ENCODE assay signal across 25 mouse cellular contexts in the genomic region with DNA sequence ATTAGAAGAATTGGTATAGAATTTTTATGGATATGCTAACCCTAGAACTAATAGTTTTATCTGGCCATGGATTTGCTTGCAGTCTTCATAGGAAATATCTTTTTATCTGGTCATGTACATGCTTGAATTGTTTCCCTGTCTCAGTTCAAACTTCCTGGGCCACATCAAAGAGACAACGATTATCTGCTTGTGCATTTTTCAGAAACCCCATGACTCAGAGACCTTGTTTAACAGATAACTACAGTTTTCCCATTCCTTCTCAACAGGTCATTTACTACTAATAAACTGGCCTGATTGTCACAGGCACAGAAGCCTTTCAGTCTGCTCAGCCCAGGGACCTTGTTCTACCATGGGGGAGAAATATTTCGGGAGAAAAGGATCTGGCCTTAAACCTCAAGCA. TPM values are rescaled to one million over a fixed set of nuclear protein-coding genes. Genes with fewer than 3 reads are reported as not detected.
"Had no signal": no experiment of that assay in that cellular context is flagged by ENCODE, and none has a peak within 500 bp of the region (broad histone marks: within the 10 kb centered on the region; RNA-seq: fewer than 3 reads in every experiment).

No protein-coding gene starts in this region.

- H3K27ac ChIP-seq: neural tube, embryonic 12.5 days; neural tube, embryonic 13.5 days; neural tube, embryonic 15.5 days; stomach, embryonic 15.5 days; stomach, postnatal 0 days had no signal

- H3K4me3 ChIP-seq: neural tube, embryonic 12.5 days; neural tube, embryonic 13.5 days; neural tube, embryonic 15.5 days; stomach, embryonic 15.5 days had no signal

- DNase-seq: retina, postnatal 1 day; right cerebral cortex, postnatal 14 days; right cerebral cortex, postnatal 25 days; right cerebral cortex, postnatal 4 days; spleen, adult 18-20 months; thymus, adult 18-20 months; thymus, adult 2 months; thymus, postnatal 14 days; thymus, postnatal 25 days; thymus, postnatal 36 days; thymus, postnatal 4 days had no signal

- H3K27me3 ChIP-seq: neural tube, embryonic 12.5 days; neural tube, embryonic 13.5 days; neural tube, embryonic 15.5 days; stomach, embryonic 15.5 days had no signal

RNA-seq across cellular contexts. Expression of a gene that starts 14.8 kb away (rescaled TPM):
- total RNA-seq: neutrophil, adult 5-6 weeks had no signal
- polyA plus RNA-seq: neural tube, embryonic 12.5 days; neural tube, embryonic 13.5 days; neural tube, embryonic 14.5 days; neural tube, embryonic 15.5 days; small intestine, adult 2 months; spleen, adult 2 months; stomach, embryonic 14.5 days; stomach, embryonic 15.5 days; stomach, embryonic 16.5 days; stomach, postnatal 0 days; thymus, adult 2 months; thymus, postnatal 0 days; urinary bladder, adult 2 months had no signal

RNA-seq across cellular contexts. Expression of a gene that starts 16.4 kb away (rescaled TPM):
- total RNA-seq: neutrophil, adult 5-6 weeks had no signal
- polyA plus RNA-seq: neural tube, embryonic 12.5 days; neural tube, embryonic 13.5 days; neural tube, embryonic 14.5 days; neural tube, embryonic 15.5 days; small intestine, adult 2 months; spleen, adult 2 months; stomach, embryonic 14.5 days; stomach, embryonic 15.5 days; stomach, embryonic 16.5 days; stomach, postnatal 0 days; testis, adult 2 months; thymus, adult 2 months; thymus, postnatal 0 days; urinary bladder, adult 2 months had no signal

RNA-seq across cellular contexts. Expression of a gene that starts 41.5 kb away (rescaled TPM):
- total RNA-seq: neutrophil, adult 5-6 weeks had no signal
- polyA plus RNA-seq: neural tube, embryonic 12.5 days; neural tube, embryonic 13.5 days; neural tube, embryonic 14.5 days; neural tube, embryonic 15.5 days; small intestine, adult 2 months; spleen, adult 2 months; stomach, embryonic 14.5 days; stomach, embryonic 15.5 days; stomach, embryonic 16.5 days; stomach, postnatal 0 days; thymus, adult 2 months; thymus, postnatal 0 days; urinary bladder, adult 2 months had no signal
